Mouse (Mus musculus) liver, embryonic 14.5 days (tissue): ENCODE measurements around the gene Cpvl.

Experiments
- CTCF ChIP-seq: IDR thresholded peaks from 2 replicates; pipeline ENCODE4 v1.5.1; 2016; ENCODE audit warnings: antibody characterized with exemption, low read depth, control low read depth
- EP300 ChIP-seq: IDR thresholded peaks from 2 replicates; pipeline ENCODE4 v1.6.1; 2016; ENCODE audit warnings: antibody characterized with exemption, low read depth

GRCm38 (mm10) chr6:53931605-53932004 is 46.9 kb downstream of the Cpvl start:
- TF ChIP-seq EP300 (no peak), CTCF (no peak)
